Comparison of ENCODE assay signal across 20 mouse cellular contexts in genomic region chr15:68414047-68414446, GRCm38 (mm10).
DNase-seq lines count a peak whose midpoint lies in the region; ATAC-seq and TF ChIP-seq lines count a peak whose summit lies in the region.
"Had no signal": no experiment of that assay in that cellular context is flagged by ENCODE, and none has a peak within 500 bp of the region (broad histone marks: within the 10 kb centered on the region; RNA-seq: fewer than 3 reads in every experiment).

No protein-coding gene starts in this region.

- no peaks in the 10 kb centered on the region for H3K9me3 ChIP-seq in lung, postnatal 0 days (ENCODE audit: low read length)
- H3K9me3 ChIP-seq in kidney, embryonic 15.5 days (replicated peaks), result no peaks in the 10 kb centered on the region
- H3K9me3 ChIP-seq: embryonic facial prominence, embryonic 13.5 days; forebrain, embryonic 13.5 days; heart, embryonic 10.5 days; hindbrain, embryonic 10.5 days had no signal

- H3K4me1 ChIP-seq in lung, postnatal 0 days (ENCODE audit: insufficient read depth, low read depth, low read length), result peaks cover 9% of the 10 kb centered on the region; the same call in 1 of the 2 replicates
- H3K4me1 ChIP-seq in kidney, embryonic 15.5 days, result no peaks in the 10 kb centered on the region
- H3K4me1 ChIP-seq: embryonic facial prominence, embryonic 13.5 days; forebrain, embryonic 13.5 days had no signal

- peak; percentile 91 for ATAC-seq in lung, postnatal 0 days
- ATAC-seq in kidney, embryonic 15.5 days (replicated peaks; ENCODE audit: low FRiP score), result no peak
- ATAC-seq: activated CD4-positive, CD25-positive, alpha-beta regulatory T cell, adult 4 months; forebrain, embryonic 13.5 days; forebrain, postnatal 0 days had no signal

- TF ChIP-seq CTCF in lung, postnatal 0 days (IDR thresholded peaks at IDR 0.05), result no peak

- no peak overlapping the region for H3K9ac ChIP-seq in lung, postnatal 0 days (replicated peaks; ENCODE audit: low read depth)
- no peak overlapping the region for H3K9ac ChIP-seq in kidney, embryonic 15.5 days
- H3K9ac ChIP-seq: embryonic facial prominence, embryonic 13.5 days; forebrain, embryonic 13.5 days; forebrain, postnatal 0 days; hindbrain, embryonic 14.5 days had no signal

- H3K36me3 ChIP-seq in lung, postnatal 0 days (ENCODE audit: insufficient read depth, low read length), result no peaks in the 10 kb centered on the region
- no peaks in the 10 kb centered on the region for H3K36me3 ChIP-seq in kidney, embryonic 15.5 days
- H3K36me3 ChIP-seq: embryonic facial prominence, embryonic 13.5 days; heart, embryonic 10.5 days; hindbrain, embryonic 10.5 days had no signal

- WGBS in lung, postnatal 0 days, result 23% methylated on average over 4 of the region's 4 CpGs
- WGBS in kidney, embryonic 15.5 days, result 69% methylated on average over 4 of the region's 4 CpGs

- no peaks in the 10 kb centered on the region for H3K27me3 ChIP-seq in lung, postnatal 0 days (replicated peaks; ENCODE audit: insufficient read depth, low read length)
- no peaks in the 10 kb centered on the region for H3K27me3 ChIP-seq in kidney, embryonic 15.5 days
- H3K27me3 ChIP-seq: embryonic facial prominence, embryonic 13.5 days; forebrain, embryonic 13.5 days had no signal

- intact Hi-C loops in heart, postnatal 10 days (cut with DNase I), result no loop called here
- intact Hi-C loops in heart, postnatal 14 days (cut with DNase I), result loop anchor here (5.0 kb wide), 1 partner anchor 52 kb away; no protein-coding TSS in a partner anchor

- DNase-seq in heart, adult 11 months, result peak; percentile 87
- DNase-seq in heart, postnatal 10 days, result no peak
- DNase-seq in lung, postnatal 0 days (ENCODE audit: low spot score), result peak; percentile 87
- peak; percentile 82 for DNase-seq in lung, postnatal 36 days
- no peak for DNase-seq in frontal cortex, postnatal 14 days (ENCODE audit: low spot score in 2 of 2)
- DNase-seq in heart, postnatal 14 days, result no peak
- DNase-seq: adrenal gland, adult 2 months; adrenal gland, postnatal 25 days; cerebellum, adult 8-10 months; cerebellum, postnatal 25 days; forebrain, postnatal 0 days; gastrocnemius, adult 2 months; gastrocnemius, postnatal 25 days had no signal

- H3K27ac ChIP-seq in lung, postnatal 0 days (ENCODE audit: low read length), result 0 out of 2 replicates have a peak overlapping the region, but pooled peaks have one; percentile 2
- no peak overlapping the region for H3K27ac ChIP-seq in kidney, embryonic 15.5 days
- H3K27ac ChIP-seq: embryonic facial prominence, embryonic 13.5 days; forebrain, embryonic 13.5 days; gastrocnemius, adult 2 months; heart, embryonic 10.5 days; hindbrain, embryonic 10.5 days; hindbrain, embryonic 14.5 days had no signal

- H3K4me2 ChIP-seq in lung, postnatal 0 days (replicated peaks; ENCODE audit: low read depth, low read length), result no peak overlapping the region
- no peak overlapping the region for H3K4me2 ChIP-seq in kidney, embryonic 15.5 days
- H3K4me2 ChIP-seq: embryonic facial prominence, embryonic 13.5 days; forebrain, embryonic 13.5 days; hindbrain, embryonic 14.5 days had no signal

- H3K4me3 ChIP-seq in lung, postnatal 0 days (ENCODE audit: low read depth, low read length), result no peak overlapping the region
- H3K4me3 ChIP-seq in kidney, embryonic 15.5 days (replicated peaks), result no peak overlapping the region
- H3K4me3 ChIP-seq: embryonic facial prominence, embryonic 13.5 days; forebrain, embryonic 13.5 days; gastrocnemius, adult 2 months; heart, embryonic 10.5 days; hindbrain, embryonic 10.5 days had no signal

- peak; percentile 93 for TF ChIP-seq EP300 in lung, postnatal 0 days (IDR thresholded peaks at IDR 0.05)

Comparison
In these comparisons a context has a peak if more than half of its experiments do, and no peak if none do; other contexts are left out.
1. DNase-seq: peak in heart, adult 11 months (single experiment), lung, postnatal 0 days (single experiment) and lung, postnatal 36 days (single experiment); none in heart, postnatal 10 days (0 of 2), frontal cortex, postnatal 14 days (0 of 2) and heart, postnatal 14 days (0 of 2).